Mouse (Mus musculus): ENCODE data around the gene Skiv2l. TPM values are rescaled to one million over a fixed set of nuclear protein-coding genes. Genes with fewer than 3 reads are reported as not detected.

The Skiv2l gene
- total and polyA plus RNA-seq, 2 experiments from 2014 or later: 42.8 to 97.7 TPM

GRCm38 (mm10) chr17:34854761-34855160 is 4.8 kb upstream of the Skiv2l start:
- 0 out of 2 replicates have a peak, but pooled peaks cover 5% of the 10 kb centered on the region for H3K4me1 ChIP-seq (ENCODE audit: insufficient read depth)
- ATAC-seq (no peak), DNase-seq (no peak)
- H3K27me3 ChIP-seq (ENCODE audit: insufficient read depth, low read length): no peaks in the 10 kb centered on the region
- no peak overlapping the region for H3K4me3 ChIP-seq (ENCODE audit: low read depth, low read length)
- H3K9ac ChIP-seq: no peak overlapping the region
- H3K27ac ChIP-seq (ENCODE audit: low read depth, low read length): no peak overlapping the region
- no peak overlapping the region for H3K4me2 ChIP-seq (ENCODE audit: low read depth)
- WGBS: 83% methylated on average over 3 of the region's 3 CpGs
- H3K9me3 ChIP-seq (ENCODE audit: low read length): no peaks in the 10 kb centered on the region
- peaks cover 50% of the 10 kb centered on the region for H3K36me3 ChIP-seq (ENCODE audit: insufficient read depth)
- no peak for TF ChIP-seq CTCF (IDR thresholded peaks at IDR 0.05; ENCODE audit: low read depth)

GRCm38 (mm10) chr17:34853511-34853910 is 3.5 kb upstream of the Skiv2l start:
- H3K27ac ChIP-seq (ENCODE audit: low read depth, low read length): no peak overlapping the region
- ATAC-seq (no peak), DNase-seq (no peak)
- 81% methylated on average over 8 of the region's 8 CpGs for WGBS
- no peak overlapping the region for H3K9ac ChIP-seq
- H3K4me3 ChIP-seq (ENCODE audit: low read depth, low read length): no peak overlapping the region
- peaks cover 50% of the 10 kb centered on the region for H3K36me3 ChIP-seq (ENCODE audit: insufficient read depth)
- H3K27me3 ChIP-seq (ENCODE audit: insufficient read depth, low read length): no peaks in the 10 kb centered on the region
- no peak overlapping the region for H3K4me2 ChIP-seq (ENCODE audit: low read depth)
- no peak for TF ChIP-seq CTCF (IDR thresholded peaks at IDR 0.05; ENCODE audit: low read depth)
- H3K9me3 ChIP-seq (ENCODE audit: low read length): no peaks in the 10 kb centered on the region
- 0 out of 2 replicates have a peak, but pooled peaks cover 10% of the 10 kb centered on the region for H3K4me1 ChIP-seq (ENCODE audit: insufficient read depth)

GRCm38 (mm10) chr17:34850517-34851125 is 611 bp upstream of the Skiv2l start:
- DNase-seq (peak; percentile 6), ATAC-seq (no peak; the same call in 1 of the 2 replicates)
- H3K36me3 ChIP-seq (ENCODE audit: insufficient read depth): peaks cover 61% of the 10 kb centered on the region

GRCm38 (mm10) chr17:34847615-34848014 is 2.4 kb downstream of the Skiv2l start:
- H3K9me3 ChIP-seq (ENCODE audit: low read length): no peaks in the 10 kb centered on the region
- H3K27ac ChIP-seq (ENCODE audit: low read depth, low read length): no peak overlapping the region
- TF ChIP-seq CTCF (IDR thresholded peaks at IDR 0.05; ENCODE audit: low read depth): no peak
- no peaks in the 10 kb centered on the region for H3K27me3 ChIP-seq (ENCODE audit: insufficient read depth, low read length)
- peaks cover 60% of the 10 kb centered on the region for H3K36me3 ChIP-seq (ENCODE audit: insufficient read depth)
- H3K4me3 ChIP-seq (ENCODE audit: low read depth, low read length): no peak overlapping the region
- WGBS: 94% methylated on average over 7 of the region's 7 CpGs
- no peak overlapping the region for H3K9ac ChIP-seq
- ATAC-seq (no peak), DNase-seq (no peak)
- 0 out of 2 replicates have a peak, but pooled peaks cover 10% of the 10 kb centered on the region for H3K4me1 ChIP-seq (ENCODE audit: insufficient read depth)
- no peak overlapping the region for H3K4me2 ChIP-seq (ENCODE audit: low read depth)

More at GRCm38 (mm10) chr17:34850517-34851125, 611 bp upstream of the Skiv2l start:
- H3K4me2 ChIP-seq (ENCODE audit: low read depth): peak overlapping the region; percentile 77
- no peaks in the 10 kb centered on the region for H3K27me3 ChIP-seq (ENCODE audit: insufficient read depth, low read length)
- TF ChIP-seq CTCF (IDR thresholded peaks at IDR 0.05; ENCODE audit: low read depth): no peak
- peak overlapping the region; percentile 75 for H3K9ac ChIP-seq
- no peaks in the 10 kb centered on the region for H3K9me3 ChIP-seq (ENCODE audit: low read length)
- H3K27ac ChIP-seq (ENCODE audit: low read depth, low read length): no peak overlapping the region
- H3K4me1 ChIP-seq (ENCODE audit: insufficient read depth): 0 out of 2 replicates have a peak, but pooled peaks cover 10% of the 10 kb centered on the region
- WGBS: 4% methylated on average over 25 of the region's 25 CpGs
- peak overlapping the region; percentile 68 for H3K4me3 ChIP-seq (ENCODE audit: low read depth, low read length)

- Histone ChIP-seq H3K27me3 (ENCODE audit: insufficient read depth, low read length) (no peaks in the 10 kb centered on the region), H3K27ac (ENCODE audit: low read depth, low read length) (no peak overlapping the region), H3K4me2 (ENCODE audit: low read depth) (no peak overlapping the region), H3K9ac (no peak overlapping the region), H3K9me3 (ENCODE audit: low read length) (no peaks in the 10 kb centered on the region), H3K36me3 (ENCODE audit: insufficient read depth) (peaks cover 59% of the 10 kb centered on the region), H3K4me3 (ENCODE audit: low read depth, low read length) (no peak overlapping the region), H3K4me1 (ENCODE audit: insufficient read depth) (0 out of 2 replicates have a peak, but pooled peaks cover 10% of the 10 kb centered on the region)
- no peak for TF ChIP-seq CTCF (IDR thresholded peaks at IDR 0.05; ENCODE audit: low read depth)
- DNase-seq (no peak), ATAC-seq (no peak)
- 87% methylated on average over 6 of the region's 6 CpGs for WGBS
Observed at GRCm38 (mm10) chr17:34847192-34847591, 2.8 kb downstream of the Skiv2l start.

GRCm38 (mm10) chr17:34844884-34845283 is 5.1 kb downstream of the Skiv2l start:
- ATAC-seq: no peak
- 91% methylated on average over 13 of the region's 13 CpGs for WGBS
- 0 out of 2 replicates have a peak, but pooled peaks cover 5% of the 10 kb centered on the region for H3K4me1 ChIP-seq (ENCODE audit: insufficient read depth)
- no peak overlapping the region for H3K4me3 ChIP-seq (ENCODE audit: low read depth, low read length)
- no peaks in the 10 kb centered on the region for H3K9me3 ChIP-seq (ENCODE audit: low read length)
- H3K36me3 ChIP-seq (ENCODE audit: insufficient read depth): peaks cover 80% of the 10 kb centered on the region
- no peak overlapping the region for H3K27ac ChIP-seq (ENCODE audit: low read depth, low read length)
- H3K9ac ChIP-seq: no peak overlapping the region
- no peaks in the 10 kb centered on the region for H3K27me3 ChIP-seq (ENCODE audit: insufficient read depth, low read length)
- TF ChIP-seq CTCF (IDR thresholded peaks at IDR 0.05; ENCODE audit: low read depth): no peak
- H3K4me2 ChIP-seq (ENCODE audit: low read depth): no peak overlapping the region
- no peak for DNase-seq

- TF ChIP-seq CTCF (IDR thresholded peaks at IDR 0.05; ENCODE audit: low read depth): no peak
- H3K9ac ChIP-seq: no peak overlapping the region
- DNase-seq (no peak), ATAC-seq (no peak)
- no peak overlapping the region for H3K4me3 ChIP-seq (ENCODE audit: low read depth, low read length)
- H3K27me3 ChIP-seq (ENCODE audit: insufficient read depth, low read length): no peaks in the 10 kb centered on the region
- WGBS: 85% methylated on average over 6 of the region's 6 CpGs
- 0 out of 2 replicates have a peak, but pooled peaks cover 10% of the 10 kb centered on the region for H3K4me1 ChIP-seq (ENCODE audit: insufficient read depth)
- no peak overlapping the region for H3K4me2 ChIP-seq (ENCODE audit: low read depth)
- peaks cover 71% of the 10 kb centered on the region for H3K36me3 ChIP-seq (ENCODE audit: insufficient read depth)
- H3K9me3 ChIP-seq (ENCODE audit: low read length): no peaks in the 10 kb centered on the region
- no peak overlapping the region for H3K27ac ChIP-seq (ENCODE audit: low read depth, low read length)
Observed at GRCm38 (mm10) chr17:34840736-34841307, 9.2 kb downstream of the Skiv2l start.

All from forebrain, postnatal 0 days (tissue).